ENCODE assay signal across 16 mouse cellular contexts in the genomic region with DNA sequence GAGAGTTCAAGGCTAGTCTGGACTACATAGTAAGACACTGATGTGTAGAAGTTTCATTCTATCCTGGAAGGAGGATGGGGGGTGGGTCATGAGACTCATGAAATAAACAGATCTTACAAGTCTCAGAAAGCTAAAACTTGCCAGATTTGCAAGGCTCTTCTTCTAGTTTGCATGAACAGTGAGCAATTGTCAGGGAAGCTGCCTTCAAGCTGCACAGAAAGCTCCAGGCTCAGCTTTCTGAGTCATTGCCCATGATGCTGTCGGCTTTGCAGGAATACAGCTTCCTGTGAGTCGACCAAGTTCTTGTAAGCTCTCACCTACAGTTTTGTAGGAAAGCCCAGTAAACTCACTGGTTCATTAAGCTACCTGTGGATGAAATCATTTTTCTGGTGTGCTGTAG. TPM values are rescaled to one million over a fixed set of nuclear protein-coding genes. Genes with fewer than 3 reads are reported as not detected.
DNase-seq lines count a peak whose midpoint lies in the region.
"Had no signal": no experiment of that assay in that cellular context is flagged by ENCODE, and none has a peak within 500 bp of the region (broad histone marks: within the 10 kb centered on the region; RNA-seq: fewer than 3 reads in every experiment).

No protein-coding gene starts in this region.

- intact Hi-C loops in left cerebral cortex, postnatal 10 days (cut with DNase I), result no loop called here

- DNase-seq in left cerebral cortex, adult 11 months (ENCODE audit: low spot score), result peak; percentile 27
- no peak for DNase-seq in left cerebral cortex, postnatal 10 days (ENCODE audit: extremely low spot score in 1 of 2, low spot score in 2 of 2)
- DNase-seq in 3T3-L1 (ENCODE audit: low read depth, low spot score), result peak; percentile 32
- DNase-seq in NIH3T3 (ENCODE audit: low read depth), result peak; percentile 76
- DNase-seq in right cerebral cortex, postnatal 36 days (ENCODE audit: low spot score in 2 of 2), result peak; percentile 34 to 47
- no peak for DNase-seq in layer of hippocampus, adult 9-10 months (ENCODE audit: low spot score)
- DNase-seq: adrenal gland, postnatal 10 days; cerebellum, adult 18-20 months; heart, postnatal 14 days; kidney, adult 11 months; kidney, postnatal 14 days; lung, embryonic 14.5 days; lung, postnatal 14 days; midbrain, embryonic 14.5 days; thymus, adult 18-20 months; thymus, postnatal 36 days had no signal

RNA-seq across cellular contexts. Expression of a gene that starts 8.8 kb away (rescaled TPM):
- total RNA-seq in left cerebral cortex, postnatal 10 days (2021), result 10 to 100 TPM; 37.2 to 37.9 TPM

Comparison
In these comparisons a context has a peak if more than half of its experiments do, and no peak if none do; other contexts are left out.
1. DNase-seq: peak in left cerebral cortex, adult 11 months (single experiment), 3T3-L1 (single experiment), NIH3T3 (single experiment) and right cerebral cortex, postnatal 36 days (2 of 2); none in left cerebral cortex, postnatal 10 days (0 of 2) and layer of hippocampus, adult 9-10 months (single experiment).